In the genomic region with DNA sequence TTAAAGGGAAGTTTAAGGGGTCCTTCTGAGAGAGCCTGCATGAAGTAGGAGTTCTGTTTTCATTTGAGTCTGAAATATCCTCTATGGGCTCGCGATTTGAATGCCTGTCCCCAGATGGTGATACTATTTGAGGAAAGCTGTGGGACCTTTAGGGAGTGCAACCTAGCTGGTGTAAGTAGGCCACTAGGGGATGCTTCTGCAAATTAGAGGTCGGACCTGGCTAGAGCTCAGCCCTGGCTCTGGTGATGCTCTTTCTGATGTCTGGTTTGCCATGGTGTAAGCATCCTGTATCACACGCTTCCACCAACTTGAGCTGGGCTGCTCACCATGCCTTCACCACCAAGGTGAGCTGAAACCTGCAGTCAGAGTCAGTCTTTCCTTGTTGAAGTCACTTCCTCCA, we compare ENCODE assay signal across 19 mouse cellular contexts.
A peak's percentile ranks its signal among the peaks of the same experiment; 100 is the strongest.
DNase-seq lines count a peak whose midpoint lies in the region; ATAC-seq and TF ChIP-seq lines count a peak whose summit lies in the region.
"Had no signal": no experiment of that assay in that cellular context is flagged by ENCODE, and none has a peak within 500 bp of the region (broad histone marks: within the 10 kb centered on the region; RNA-seq: fewer than 3 reads in every experiment).

No protein-coding gene starts in this region.

- DNase-seq in brain, adult 2 months (ENCODE audit: low read depth, low spot score): peak; percentile 76
- DNase-seq in cerebellum, adult 11-12 months: peak; percentile 51
- peak; percentile 72 for DNase-seq in cerebellum, adult 9-10 months
- DNase-seq in cerebellum, postnatal 36 days: peak; percentile 32 to 55
- DNase-seq in lung, postnatal 25 days (ENCODE audit: low spot score): no peak
- no peak for DNase-seq in midbrain, postnatal 0 days (ENCODE audit: low spot score)
- DNase-seq: adrenal gland, postnatal 14 days; gastrocnemius, postnatal 14 days; heart, adult 2 months; heart, postnatal 14 days; kidney, adult 18-20 months had no signal

- TF ChIP-seq CTCF in midbrain, postnatal 0 days (IDR thresholded peaks at IDR 0.05): no peak

- no peaks in the 10 kb centered on the region for H3K27me3 ChIP-seq in midbrain, postnatal 0 days (ENCODE audit: insufficient read depth, low read length)
- H3K27me3 ChIP-seq: forebrain, embryonic 13.5 days; heart, embryonic 15.5 days; hindbrain, embryonic 13.5 days had no signal

- no peak overlapping the region for H3K4me2 ChIP-seq in midbrain, postnatal 0 days (ENCODE audit: low read depth, low read length, poor library complexity, severe bottlenecking)
- H3K4me2 ChIP-seq: forebrain, embryonic 13.5 days; heart, embryonic 11.5 days; heart, embryonic 15.5 days; hindbrain, embryonic 13.5 days had no signal

- WGBS in midbrain, postnatal 0 days: 84% methylated on average over 4 of the region's 4 CpGs

- ATAC-seq in midbrain, postnatal 0 days (ENCODE audit: low FRiP score): no peak
- ATAC-seq: activated CD4-positive, CD25-positive, alpha-beta regulatory T cell, adult 4 months; forebrain, embryonic 13.5 days; Patski had no signal

- H3K9me3 ChIP-seq in midbrain, postnatal 0 days (ENCODE audit: low read length): no peaks in the 10 kb centered on the region
- H3K9me3 ChIP-seq: embryonic facial prominence, embryonic 10.5 days; forebrain, embryonic 13.5 days; heart, embryonic 15.5 days; hindbrain, embryonic 13.5 days had no signal

- no peak overlapping the region for H3K4me3 ChIP-seq in midbrain, postnatal 0 days (ENCODE audit: low read depth, low read length)
- H3K4me3 ChIP-seq: embryonic facial prominence, embryonic 10.5 days; forebrain, embryonic 13.5 days; heart, adult 2 months; heart, embryonic 15.5 days; hindbrain, embryonic 13.5 days had no signal

- H3K36me3 ChIP-seq in midbrain, postnatal 0 days (ENCODE audit: insufficient read depth, low read length): no peaks in the 10 kb centered on the region
- H3K36me3 ChIP-seq: embryonic facial prominence, embryonic 10.5 days; heart, embryonic 15.5 days; hindbrain, embryonic 13.5 days had no signal

- H3K4me1 ChIP-seq in midbrain, postnatal 0 days (ENCODE audit: insufficient read depth, low read length): no peaks in the 10 kb centered on the region
- H3K4me1 ChIP-seq: embryonic facial prominence, embryonic 10.5 days; heart, embryonic 15.5 days had no signal

- H3K27ac ChIP-seq in midbrain, postnatal 0 days (ENCODE audit: low read depth, low read length): no peak overlapping the region
- H3K27ac ChIP-seq: embryonic facial prominence, embryonic 10.5 days; forebrain, embryonic 13.5 days; heart, adult 2 months; heart, embryonic 15.5 days; hindbrain, embryonic 13.5 days; hindbrain, postnatal 0 days had no signal

- no peak overlapping the region for H3K9ac ChIP-seq in midbrain, postnatal 0 days (replicated peaks; ENCODE audit: low read length, poor library complexity, severe bottlenecking)
- H3K9ac ChIP-seq: forebrain, embryonic 13.5 days; heart, embryonic 15.5 days; hindbrain, embryonic 13.5 days had no signal

Comparison
In these comparisons a context has a peak if more than half of its experiments do, and no peak if none do; other contexts are left out.
1. DNase-seq: peak in brain, adult 2 months (single experiment), cerebellum, adult 11-12 months (single experiment), cerebellum, adult 9-10 months (single experiment) and cerebellum, postnatal 36 days (2 of 2); none in lung, postnatal 25 days (single experiment) and midbrain, postnatal 0 days (single experiment).